Mouse (Mus musculus): ENCODE data around the gene Cep97.

- no peak for TF ChIP-seq CTCF (IDR thresholded peaks at IDR 0.05; ENCODE audit: low read depth, low read length)
- no peak for TF ChIP-seq POLR2A (IDR thresholded peaks at IDR 0.05; ENCODE audit: insufficient read depth, low read length)
Measured at GRCm38 (mm10) chr16:55933681-55934343, 843 bp downstream of the Cep97 start.

Data from ES-Bruce4 (cell line).